Mouse (Mus musculus): ENCODE data around the gene Rftn1.

GRCm38 (mm10) chr17:50172795-50173194 is 17.7 kb downstream of the Rftn1 start:
- TF ChIP-seq CTCF (conservative IDR thresholded peaks at IDR 0.05; ENCODE audit: insufficient read depth, insufficient read length, low read depth, low read length), result no peak
- TF ChIP-seq POLR2A (IDR thresholded peaks at IDR 0.05; ENCODE audit: low read depth, low read length), result no peak
